Mouse (Mus musculus) NIH3T3 (cell line): ENCODE data around the gene Fstl1.

ENCODE experiments used
- DNase-seq: peaks from one replicate; pipeline ENCODE4 v3.0.0-alpha.2; 2012; ENCODE audit warnings: low read depth

Fstl1 gene

GRCm38 (mm10) chr16:37823949-37824348 is 47.3 kb downstream of the Fstl1 start:
- DNase-seq = peak; percentile 37

- no peak for DNase-seq
Measured at GRCm38 (mm10) chr16:37824778-37825505, 48.3 kb downstream of the Fstl1 start.

- no peak for DNase-seq
Measured at GRCm38 (mm10) chr16:37826286-37826685, 49.6 kb downstream of the Fstl1 start.

- DNase-seq = no peak
Measured at GRCm38 (mm10) chr16:37831041-37831440, 54.4 kb downstream of the Fstl1 start.

GRCm38 (mm10) chr16:37837571-37837970 is 60.9 kb downstream of the Fstl1 start:
- DNase-seq = no peak

- DNase-seq = no peak
Measured at GRCm38 (mm10) chr16:37842439-37842838, 65.8 kb downstream of the Fstl1 start.

GRCm38 (mm10) chr16:37843740-37844139 is 67.1 kb downstream of the Fstl1 start:
- no peak for DNase-seq

- DNase-seq = no peak
Measured at GRCm38 (mm10) chr16:37845202-37845925, 68.7 kb downstream of the Fstl1 start.

- DNase-seq = no peak
Measured at GRCm38 (mm10) chr16:37847081-37847480, 70.4 kb downstream of the Fstl1 start.

- no peak for DNase-seq
Measured at GRCm38 (mm10) chr16:37851366-37851765, 74.7 kb downstream of the Fstl1 start.

- peak; percentile 77 for DNase-seq
Measured at GRCm38 (mm10) chr16:37853279-37853678, 76.6 kb downstream of the Fstl1 start.

GRCm38 (mm10) chr16:37854054-37854453 is 77.4 kb downstream of the Fstl1 start:
- no peak for DNase-seq

GRCm38 (mm10) chr16:37854593-37854992 is 77.9 kb downstream of the Fstl1 start:
- DNase-seq = no peak

- DNase-seq = no peak
Measured at GRCm38 (mm10) chr16:37855583-37855982, 78.9 kb downstream of the Fstl1 start.

GRCm38 (mm10) chr16:37856327-37856726 is 79.7 kb downstream of the Fstl1 start:
- no peak for DNase-seq

GRCm38 (mm10) chr16:37857495-37857894 is 80.8 kb downstream of the Fstl1 start:
- DNase-seq = no peak

- DNase-seq = no peak
Measured at GRCm38 (mm10) chr16:37860213-37860612, 83.5 kb downstream of the Fstl1 start.

- no peak for DNase-seq
Measured at GRCm38 (mm10) chr16:37861029-37861428, 84.4 kb downstream of the Fstl1 start, which contains the start of gene Gm36028. Gene Gm36028, minus strand, starts transcription at chr16:37861146.

GRCm38 (mm10) chr16:37863876-37864275 is 87.2 kb downstream of the Fstl1 start:
- DNase-seq = no peak

- DNase-seq = no peak
Measured at GRCm38 (mm10) chr16:37865841-37866240, 89.2 kb downstream of the Fstl1 start.

GRCm38 (mm10) chr16:37867791-37868505 is 91.3 kb downstream of the Fstl1 start, which contains the start of gene Lrrc58:
Gene Lrrc58, plus strand, starts transcription at chr16:37868389.
- DNase-seq = peak; percentile 92
